Mouse (Mus musculus) right cerebral cortex, postnatal 14 days (tissue): ENCODE measurements at regions not wholly inside any gene's neighbourhood (a gene's known extent, or its start where the extent isn't known, plus 50 kb on each side); places are given as distances from the start of the nearest gene placed in this dataset.

Experiments used
- DNase-seq: peaks from one replicate; pipeline ENCODE4 v3.0.0; 2022

DNA sequence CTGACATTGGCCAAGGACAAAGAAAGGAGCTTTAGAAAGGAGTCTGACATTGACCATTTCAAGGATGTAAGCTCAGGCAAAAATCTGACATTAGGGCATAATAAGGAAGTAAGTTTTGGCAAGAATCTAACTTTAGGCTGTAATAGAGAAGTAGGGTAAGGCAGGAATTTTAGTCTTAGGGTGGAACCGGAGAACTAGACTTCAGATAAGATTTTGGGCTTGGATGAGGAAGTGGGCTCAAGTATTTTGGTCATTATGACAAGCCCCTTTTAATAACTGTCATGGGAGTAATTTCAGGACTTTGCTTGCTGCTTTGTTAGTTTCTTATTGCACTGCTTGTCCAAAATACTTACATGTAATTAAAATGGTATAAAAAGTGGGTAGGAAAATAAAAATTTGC, 418.9 kb downstream of the Wdr20rt start:
- no peak for DNase-seq

- DNase-seq: no peak
These were observed 431.5 kb downstream of the Wdr20rt start for GRCm38 (mm10) chr12:65656772-65657171.

DNA sequence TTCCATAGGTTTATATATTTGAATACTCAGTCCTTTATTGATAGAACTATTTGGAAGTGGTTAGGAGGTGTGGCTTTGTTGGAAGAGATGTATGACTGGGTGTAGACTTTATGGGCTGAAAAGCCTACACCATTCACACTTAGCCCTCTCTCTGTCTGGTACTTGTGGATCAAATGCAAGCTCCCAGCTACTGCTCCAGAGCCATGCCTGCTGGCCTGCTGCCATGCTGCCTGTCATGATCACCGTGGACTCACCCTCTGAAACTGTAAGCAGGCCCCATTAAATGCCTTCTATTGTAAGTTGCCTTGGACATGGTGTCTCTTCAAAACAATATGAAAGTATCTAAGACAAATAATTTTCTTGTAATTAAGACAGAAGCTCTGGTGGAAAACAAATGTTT, 446.4 kb downstream of the Wdr20rt start:
- DNase-seq: no peak

DNA sequence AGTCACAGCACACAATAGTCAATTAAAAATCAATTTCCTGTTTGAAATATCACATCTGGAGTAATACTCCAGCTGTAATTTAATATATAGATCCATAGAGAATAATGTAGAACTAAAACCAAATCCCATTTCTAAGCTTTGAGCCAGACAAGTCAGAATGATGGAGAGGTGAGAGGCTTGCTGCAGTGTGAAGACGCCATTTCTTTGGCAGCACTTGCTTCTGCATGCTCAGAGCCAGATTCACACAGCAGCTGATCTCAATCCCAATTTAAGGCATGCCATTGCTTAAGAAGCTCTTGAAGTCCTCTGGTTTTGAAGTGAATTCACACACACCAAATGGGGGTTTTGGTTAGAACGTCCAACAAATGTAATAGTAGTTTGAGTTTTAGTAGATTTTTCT, 447.9 kb downstream of the Wdr20rt start:
- DNase-seq: no peak

DNA sequence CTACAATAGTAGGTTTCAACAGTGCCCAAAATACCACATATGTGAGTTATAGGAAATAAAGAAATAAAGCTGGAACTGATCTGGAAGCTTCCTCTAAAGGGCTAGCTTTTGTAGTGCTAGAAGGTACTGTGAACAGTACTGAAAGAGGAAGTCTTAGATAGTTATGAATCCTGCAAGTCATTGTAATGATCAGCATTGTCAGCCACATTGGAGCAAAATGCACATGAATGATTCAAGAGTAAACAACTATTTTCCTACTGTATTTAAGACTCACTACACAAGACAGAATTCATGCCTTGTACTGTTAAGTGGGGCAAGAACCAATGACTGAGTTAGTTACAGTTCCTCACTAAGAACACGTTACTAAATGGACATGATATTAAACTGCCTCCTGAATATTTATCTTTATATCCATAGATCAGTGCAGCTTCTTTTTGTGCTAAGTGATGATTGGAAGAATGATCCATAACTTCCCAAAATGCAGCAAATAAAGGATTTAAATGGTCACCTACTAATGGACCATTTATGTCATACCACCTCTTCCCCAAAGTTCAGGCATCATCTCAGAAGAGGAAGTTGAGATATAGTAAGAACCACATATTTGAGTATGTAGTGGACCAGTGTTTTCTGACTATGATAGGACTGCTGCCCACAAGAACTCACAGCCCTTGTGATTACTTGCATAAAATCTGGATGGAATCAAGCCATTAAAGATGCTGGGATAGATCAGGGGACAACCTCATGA, 449.8 kb downstream of the Wdr20rt start:
- no peak for DNase-seq

DNA sequence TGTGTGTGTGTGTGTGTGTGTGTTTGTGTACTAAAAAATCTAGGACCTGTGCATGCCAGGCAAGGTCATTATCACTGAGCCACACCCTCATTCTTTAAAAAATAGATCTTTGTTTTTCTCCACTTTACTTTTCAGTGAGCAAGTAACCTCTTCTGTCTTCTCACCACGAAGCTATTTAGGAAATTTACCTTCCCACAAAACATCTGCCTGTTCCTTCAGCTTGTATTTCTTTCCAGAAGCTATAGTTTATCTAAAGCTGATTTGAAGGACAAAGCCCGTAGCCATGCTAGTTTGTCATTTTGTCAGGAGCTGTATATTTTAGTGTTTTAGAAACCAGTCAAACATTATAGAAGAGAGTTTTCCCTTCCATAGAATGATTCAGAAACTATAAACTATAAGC, 455.0 kb downstream of the Wdr20rt start:
- no peak for DNase-seq

GRCm38 (mm10) chr12:65681826-65682225, 456.5 kb downstream of the Wdr20rt start:
- no peak for DNase-seq

- DNase-seq: no peak
These were observed 479.7 kb downstream of the Wdr20rt start for GRCm38 (mm10) chr12:65704985-65705384.

- DNase-seq: no peak
These were observed 487.0 kb downstream of the Wdr20rt start for GRCm38 (mm10) chr12:65712304-65712703.
